Mouse (Mus musculus): ENCODE measurements around the gene Hormad1.

Hormad1 gene

GRCm38 (mm10) chr3:95632648-95633588 is 73.4 kb downstream of the Hormad1 start:
- intact Hi-C loops (cut with DNase I) = loop anchor here (5.0 kb wide), 1 partner anchor 44 kb away; no protein-coding TSS in a partner anchor

GRCm38 (mm10) chr3:95635636-95636035 is 76.2 kb downstream of the Hormad1 start:
- intact Hi-C loops (cut with DNase I) = no loop called here

- intact Hi-C loops (cut with DNase I) = no loop called here
Measured at GRCm38 (mm10) chr3:95636072-95636471, 76.6 kb downstream of the Hormad1 start.
